8 mouse cellular contexts compared by ENCODE assay signal in the genomic region with DNA sequence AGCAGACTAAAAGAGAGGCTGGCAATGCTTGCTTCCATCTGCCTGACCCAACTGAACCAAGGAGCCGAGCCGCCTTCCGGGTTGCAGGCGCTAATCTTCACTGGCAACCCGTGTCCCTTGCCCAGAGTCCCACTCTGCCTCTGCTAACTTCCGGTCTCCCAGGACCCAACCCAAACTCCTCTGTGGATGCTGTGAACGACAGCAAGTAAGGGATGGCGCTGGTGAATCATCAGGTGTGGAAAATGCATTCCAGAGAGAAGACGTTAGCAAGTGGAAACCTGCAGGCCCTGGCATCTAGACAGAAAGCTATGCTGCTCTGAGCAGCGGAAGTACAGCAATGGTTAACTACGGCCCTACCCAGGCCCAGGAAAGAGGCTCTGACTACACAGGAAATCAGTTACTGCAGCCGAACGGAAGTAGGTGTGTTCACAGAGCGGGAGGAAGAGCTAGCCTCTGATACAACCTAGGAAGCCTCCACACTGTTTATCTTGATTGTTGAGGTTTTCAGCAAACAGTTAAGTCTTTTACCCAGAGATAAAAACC. TPM values are rescaled to one million over a fixed set of nuclear protein-coding genes. Genes with fewer than 3 reads are reported as not detected.
DNase-seq lines count a peak whose midpoint lies in the region; ATAC-seq and TF ChIP-seq lines count a peak whose summit lies in the region.

No protein-coding gene starts in this region.

- H3K27me3 ChIP-seq in E14TG2a.4 (ENCODE audit: insufficient read depth, low read length), result no peaks in the 10 kb centered on the region
- no peaks in the 10 kb centered on the region for H3K27me3 ChIP-seq in heart, adult 2 months (ENCODE audit: control insufficient read depth, insufficient read depth, low read length)
- no peaks in the 10 kb centered on the region for H3K27me3 ChIP-seq in lung, embryonic 14.5 days (ENCODE audit: insufficient read depth, low read length)

- H3K4me1 ChIP-seq in E14TG2a.4 (replicated peaks; ENCODE audit: low read depth, low read length), result peaks cover 97% of the 10 kb centered on the region
- peaks cover 18% of the 10 kb centered on the region for H3K4me1 ChIP-seq in bone marrow macrophage, adult 2 months (ENCODE audit: control insufficient read depth, insufficient read depth, low read length)
- H3K4me1 ChIP-seq in heart, adult 2 months (ENCODE audit: control insufficient read depth, insufficient read depth, low read length), result peaks cover 23% of the 10 kb centered on the region
- peaks cover 25% of the 10 kb centered on the region; the same call in 1 of the 2 replicates for H3K4me1 ChIP-seq in lung, embryonic 14.5 days (ENCODE audit: insufficient read depth)
- peaks cover 13% of the 10 kb centered on the region for H3K4me1 ChIP-seq in olfactory bulb, adult 2 months (ENCODE audit: control insufficient read depth, insufficient read depth, low read length)

- intact Hi-C loops in heart, adult 2 months (cut with DNase I), result loop anchor here (1.0 to 2.0 kb wide), 2 partner anchors 32 to 52 kb away; no protein-coding TSS in a partner anchor

- TF ChIP-seq POLR2A in bone marrow macrophage, adult 2 months (IDR thresholded peaks at IDR 0.05; ENCODE audit: borderline replicate concordance, low read depth, low read length), result no peak
- TF ChIP-seq POLR2A in heart, adult 2 months (IDR thresholded peaks at IDR 0.05; ENCODE audit: insufficient read depth, low read depth, low read length), result peak; percentile 36; the same call in 1 of the 2 replicates
- no peak for TF ChIP-seq POLR2A in olfactory bulb, adult 2 months (IDR thresholded peaks at IDR 0.05; ENCODE audit: insufficient read depth, low read depth, low read length)

- no peak overlapping the region for H3K9ac ChIP-seq in heart, adult 2 months (ENCODE audit: low read depth, low read length)
- H3K9ac ChIP-seq in lung, embryonic 14.5 days, result no peak overlapping the region

- peak overlapping the region; percentile 69 for H3K4me3 ChIP-seq in E14TG2a.4 (replicated peaks; ENCODE audit: low read length)
- peak overlapping the region; percentile 40 for H3K4me3 ChIP-seq in bone marrow macrophage, adult 2 months (ENCODE audit: insufficient read depth, low read length)
- peak overlapping the region; percentile 22 for H3K4me3 ChIP-seq in heart, adult 2 months
- H3K4me3 ChIP-seq in lung, embryonic 14.5 days (ENCODE audit: low read depth, low read length), result no peak overlapping the region
- H3K4me3 ChIP-seq in olfactory bulb, adult 2 months (ENCODE audit: insufficient read depth, low read depth, low read length), result no peak overlapping the region

- no peaks in the 10 kb centered on the region for H3K36me3 ChIP-seq in E14TG2a.4 (ENCODE audit: insufficient read depth, low read length)
- peaks cover 4% of the 10 kb centered on the region; the same call in 1 of the 2 replicates for H3K36me3 ChIP-seq in heart, adult 2 months (ENCODE audit: control insufficient read depth, insufficient read depth, low read length)
- H3K36me3 ChIP-seq in lung, embryonic 14.5 days (ENCODE audit: insufficient read depth), result no peaks in the 10 kb centered on the region

- TF ChIP-seq CTCF in E14TG2a.4 (conservative IDR thresholded peaks at IDR 0.05; ENCODE audit: low read length), result no peak
- no peak for TF ChIP-seq CTCF in bone marrow macrophage, adult 2 months (IDR thresholded peaks at IDR 0.05; ENCODE audit: low read depth, low read length)
- TF ChIP-seq CTCF in heart, adult 2 months (IDR thresholded peaks at IDR 0.05), result no peak
- no peak for TF ChIP-seq CTCF in lung, embryonic 14.5 days (IDR thresholded peaks at IDR 0.05; ENCODE audit: low read depth)
- no peak for TF ChIP-seq CTCF in olfactory bulb, adult 2 months (IDR thresholded peaks at IDR 0.05; ENCODE audit: insufficient read depth, low read depth, low read length)

- H3K9me3 ChIP-seq in E14TG2a.4 (ENCODE audit: low read length), result no peaks in the 10 kb centered on the region
- no peaks in the 10 kb centered on the region for H3K9me3 ChIP-seq in lung, embryonic 14.5 days (ENCODE audit: low read depth, low read length)

- 38% methylated on average over 14 of the region's 14 CpGs for WGBS in heart, adult 2 months
- WGBS in lung, embryonic 14.5 days, result 51% methylated on average over 14 of the region's 14 CpGs
- WGBS in olfactory bulb, adult 2 months, result 39% methylated on average over 14 of the region's 14 CpGs

- peak overlapping the region; percentile 63 for H3K27ac ChIP-seq in bone marrow macrophage, adult 2 months (ENCODE audit: insufficient read depth, low read depth, low read length)
- peak overlapping the region; percentile 83 for H3K27ac ChIP-seq in heart, adult 2 months
- H3K27ac ChIP-seq in lung, embryonic 14.5 days (ENCODE audit: low read depth), result peak overlapping the region; percentile 84
- H3K27ac ChIP-seq in olfactory bulb, adult 2 months (ENCODE audit: insufficient read depth, low read depth, low read length), result peak overlapping the region; percentile 62

- TF ChIP-seq EP300 in heart, adult 2 months (IDR thresholded peaks at IDR 0.05; ENCODE audit: insufficient read depth, low read depth, low read length), result peak; percentile 91

- peak; percentile 55 to 80 for DNase-seq in heart, adult 2 months
- peak; percentile 51 for DNase-seq in kidney, adult 11 months
- DNase-seq in lung, embryonic 14.5 days, result peak; percentile 70
- no peak for DNase-seq in frontal cortex, postnatal 25 days (ENCODE audit: low spot score in 2 of 2)
- no peak for DNase-seq in testis, postnatal 10 days (ENCODE audit: low spot score)

- peak; percentile 50; the same call in 1 of the 2 replicates for ATAC-seq in lung, embryonic 14.5 days (ENCODE audit: insufficient read depth)

- peak overlapping the region; percentile 35 for H3K4me2 ChIP-seq in lung, embryonic 14.5 days

- H3K79me2 ChIP-seq in heart, adult 2 months (replicated peaks; ENCODE audit: control insufficient read depth, insufficient read depth, low read length), result peaks cover 3% of the 10 kb centered on the region; the same call in 1 of the 2 replicates

RNA-seq across cellular contexts. Expression of a gene that starts 53.4 kb away (rescaled TPM):
- 13.2 and 14.6 TPM in 2 replicates for polyA plus RNA-seq in bone marrow macrophage, adult 2 months (2012; ENCODE audit: insufficient read depth, insufficient read length, missing spikeins)
- total RNA-seq in heart, adult 2 months (2021), result 10 to 100 TPM; 66.4 to 68.1 TPM
- polyA plus RNA-seq in heart, adult 2 months (2012; rRNA removed), result 22.7 and 39.4 TPM in 2 replicates
- 16.2 and 17.3 TPM in 2 replicates for polyA plus RNA-seq in lung, embryonic 14.5 days (2014; fragmentation: Nextera tagmentation; extraction: Ambion mirVana)
- polyA plus RNA-seq in olfactory bulb, adult 2 months (2012; ENCODE audit: insufficient read depth, insufficient read length, low replicate concordance, missing spikeins), result not detected in 2 replicates

Comparison
In these comparisons a context has a peak if more than half of its experiments do, and no peak if none do; other contexts are left out.
1. H3K4me3 ChIP-seq: peak in E14TG2a.4 (single experiment), bone marrow macrophage, adult 2 months (single experiment) and heart, adult 2 months (single experiment); none in lung, embryonic 14.5 days (single experiment) and olfactory bulb, adult 2 months (single experiment).
2. DNase-seq: peak in heart, adult 2 months (2 of 2), kidney, adult 11 months (single experiment) and lung, embryonic 14.5 days (single experiment); none in frontal cortex, postnatal 25 days (0 of 2) and testis, postnatal 10 days (single experiment).
3. Peak in every context shown above with its lines, with median percentiles within 50 percentile points of each other: H3K27ac ChIP-seq.